Mouse (Mus musculus): ENCODE measurements around the gene Tkfc.

The Tkfc gene

GRCm38 (mm10) chr19:10602247-10602769 lies 3.1 kb downstream of the Tkfc start:
- ChIA-PET CTCF (interaction anchor here (0.5 to 1.9 kb wide), 24 partner anchors 8 to 1740 kb away, joined by 3 to 9 read pairs (median 4); partner anchors contain the start of genes Cyb561a3 (in 3 of the 4), Tmem138 (in 3 of the 4), Cpsf7 (in 1 of the 4) and Sdhaf2 (in 1 of the 4)), POLR2A (interaction anchor here in 3 of 4 experiments (0.6 to 24.0 kb wide), 34 partner anchors 9 to 382 kb away, joined by 3 to 468 read pairs (median 6); partner anchors contain the start of genes Cpsf7 (in 3 of the 3), Cyb561a3 (in 3 of the 3), Tmem138 (in 3 of the 3) and Sdhaf2 (in 2 of the 3))

- ChIA-PET CTCF (interaction anchor here in 1 of 4 experiments (0.7 kb wide), 1 partner anchor 59 kb away, joined by 8 read pairs; no protein-coding TSS in a partner anchor), POLR2A (interaction anchor here in 2 of 4 experiments (0.8 to 17.4 kb wide), 5 partner anchors 18 to 45 kb away, joined by 3 to 251 read pairs (median 3); partner anchors contain the start of genes Cyb561a3 (in 1 of the 2) and Tmem138 (in 1 of the 2))
These were observed 5.8 kb downstream of the Tkfc start for GRCm38 (mm10) chr19:10599648-10600047.

- ChIA-PET POLR2A (interaction anchor here in 3 of 4 experiments (0.7 to 17.4 kb wide), 20 partner anchors 8 to 297 kb away, joined by 3 to 251 read pairs (median 4); partner anchors contain the start of genes Cyb561a3 (in 3 of the 3), Tmem138 (in 3 of the 3), Ddb1 (in 2 of the 3) and Tkfc (in 2 of the 3)), CTCF (interaction anchor here (0.6 to 3.0 kb wide), 13 partner anchors 10 to 306 kb away, joined by 3 to 7 read pairs (median 3); partner anchors contain the start of genes Cyb561a3 (in 2 of the 4) and Tmem138 (in 2 of the 4))
These were observed 7.3 kb downstream of the Tkfc start for GRCm38 (mm10) chr19:10598188-10598587.

GRCm38 (mm10) chr19:10591659-10592377 lies 13.6 kb downstream of the Tkfc start:
- POLR2A ChIA-PET, result interaction anchor here in 2 of 4 experiments (1.0 to 13.0 kb wide), 5 partner anchors 11 to 26 kb away, joined by 3 to 149 read pairs (median 7); partner anchors contain the start of genes Ddb1 (in 2 of the 2), Tkfc (in 2 of the 2), Cyb561a3 (in 1 of the 2) and Tmem138 (in 1 of the 2)
- CTCF ChIA-PET, result interaction anchor here in 3 of 4 experiments (0.6 to 1.2 kb wide), 4 partner anchors 11 to 68 kb away, joined by 3 to 7 read pairs (median 3); no protein-coding TSS in a partner anchor

- POLR2A ChIA-PET, result interaction anchor here in 2 of 4 experiments (0.6 to 13.0 kb wide), 3 partner anchors 14 to 44 kb away, joined by 3 to 149 read pairs (median 3); partner anchors contain the start of genes Ddb1 (in 1 of the 2) and Tkfc (in 1 of the 2)
- CTCF ChIA-PET, result no interaction called here
These were observed 15.2 kb downstream of the Tkfc start for GRCm38 (mm10) chr19:10590301-10590700.

- POLR2A ChIA-PET, result interaction anchor here in 3 of 4 experiments (0.6 to 13.0 kb wide), 12 partner anchors 9 to 360 kb away, joined by 3 to 149 read pairs (median 4); partner anchors contain the start of genes Cyb561a3 (in 2 of the 3), Ddb1 (in 2 of the 3), Tkfc (in 2 of the 3) and Tmem138 (in 2 of the 3)
- CTCF ChIA-PET, result interaction anchor here in 1 of 4 experiments (0.6 kb wide), 1 partner anchor 13 kb away, joined by 3 read pairs; no protein-coding TSS in a partner anchor
These were observed 16.2 kb downstream of the Tkfc start for GRCm38 (mm10) chr19:10589127-10589857.

- CTCF ChIA-PET, result interaction anchor here in 3 of 4 experiments (0.6 to 2.3 kb wide), 4 partner anchors 10 to 344 kb away, joined by 3 to 6 read pairs (median 4); partner anchors contain the start of genes Cyb561a3 (in 1 of the 3) and Tmem138 (in 1 of the 3)
- POLR2A ChIA-PET, result interaction anchor here in 2 of 4 experiments (0.9 to 13.0 kb wide), 8 partner anchors 8 to 89 kb away, joined by 3 to 149 read pairs (median 8); partner anchors contain the start of genes Cyb561a3 (in 2 of the 2), Ddb1 (in 2 of the 2), Tmem138 (in 2 of the 2) and Tkfc (in 1 of the 2)
These were observed 18.2 kb downstream of the Tkfc start for GRCm38 (mm10) chr19:10587231-10587630.

- POLR2A ChIA-PET, result interaction anchor here in 2 of 4 experiments (0.7 to 2.2 kb wide), 5 partner anchors 8 to 25 kb away, joined by 3 to 10 read pairs (median 3); partner anchors contain the start of genes Cyb561a3 (in 2 of the 2) and Tmem138 (in 2 of the 2)
These were observed 20.3 kb downstream of the Tkfc start for GRCm38 (mm10) chr19:10585112-10585511.

GRCm38 (mm10) chr19:10583550-10584146 lies 21.8 kb downstream of the Tkfc start:
- ChIA-PET CTCF (interaction anchor here in 1 of 4 experiments (0.5 kb wide), 1 partner anchor 1322 kb away, joined by 3 read pairs; no protein-coding TSS in a partner anchor), POLR2A (interaction anchor here in 2 of 4 experiments (0.7 to 1.7 kb wide), 8 partner anchors 9 to 225 kb away, joined by 3 to 7 read pairs (median 4); partner anchors contain the start of genes Ddb1 (in 2 of the 2) and Tkfc (in 1 of the 2))

More at GRCm38 (mm10) chr19:10585112-10585511, 20.3 kb downstream of the Tkfc start:
- CTCF ChIA-PET, result no interaction called here

- POLR2A ChIA-PET, result interaction anchor here in 2 of 4 experiments (1.0 to 9.1 kb wide), 3 partner anchors 23 to 32 kb away, joined by 3 to 106 read pairs (median 6); partner anchors contain the start of genes Ddb1 (in 2 of the 2) and Tkfc (in 2 of the 2)
- CTCF ChIA-PET, result interaction anchor here in 2 of 4 experiments (0.6 to 1.2 kb wide), 2 partner anchors 20 to 391 kb away, joined by 3 to 4 read pairs; no protein-coding TSS in a partner anchor
These were observed 23.5 kb downstream of the Tkfc start for GRCm38 (mm10) chr19:10581984-10582383.

GRCm38 (mm10) chr19:10580761-10581160 lies 24.7 kb downstream of the Tkfc start:
- CTCF ChIA-PET, result no interaction called here
- POLR2A ChIA-PET, result interaction anchor here in 2 of 4 experiments (0.7 to 9.1 kb wide), 6 partner anchors 12 to 314 kb away, joined by 3 to 106 read pairs (median 4); partner anchors contain the start of genes Ddb1 (in 1 of the 2), Sdhaf2 (in 1 of the 2) and Tkfc (in 1 of the 2)

GRCm38 (mm10) chr19:10580102-10580501 lies 25.4 kb downstream of the Tkfc start:
- ChIA-PET POLR2A (interaction anchor here in 3 of 4 experiments (0.7 to 9.1 kb wide), 13 partner anchors 8 to 313 kb away, joined by 3 to 106 read pairs (median 3); partner anchors contain the start of genes Ddb1 (in 2 of the 3), Tkfc (in 2 of the 3) and Sdhaf2 (in 1 of the 3)), CTCF (interaction anchor here in 1 of 4 experiments (1.2 kb wide), 1 partner anchor 18 kb away, joined by 4 read pairs; no protein-coding TSS in a partner anchor)

GRCm38 (mm10) chr19:10576690-10577561 lies 28.5 kb downstream of the Tkfc start, which contains the start of the genes Cyb561a3 and Tmem138:
Cyb561a3 (plus strand) TSS chr19:10577172.
Tmem138 (minus strand) TSS chr19:10577362.
- POLR2A ChIA-PET, result interaction anchor here in 3 of 4 experiments (0.5 to 9.1 kb wide), 61 partner anchors 8 to 1388 kb away, joined by 3 to 106 read pairs (median 4); partner anchors contain the start of genes Cpsf7 (in 3 of the 3), Ddb1 (in 3 of the 3), Sdhaf2 (in 3 of the 3) and Tkfc (in 3 of the 3)
- CTCF ChIA-PET, result interaction anchor here (0.6 to 1.8 kb wide), 18 partner anchors 10 to 132 kb away, joined by 3 to 9 read pairs (median 3); partner anchors contain the start of genes Ddb1 (in 2 of the 4), Tkfc (in 2 of the 4), Cpsf7 (in 1 of the 4) and Sdhaf2 (in 1 of the 4)

GRCm38 (mm10) chr19:10569627-10570026 lies 35.8 kb downstream of the Tkfc start:
- CTCF ChIA-PET, result no interaction called here
- POLR2A ChIA-PET, result interaction anchor here in 2 of 4 experiments (1.1 to 2.4 kb wide), 2 partner anchors 7 to 13 kb away, joined by 3 to 9 read pairs; partner anchors contain the start of genes Cyb561a3 (in 1 of the 2) and Tmem138 (in 1 of the 2)

All from embryonic stem cell, embryonic (primary cell).